In genomic region chr10:69351842-69352211, GRCm38 (mm10) we compare ENCODE assay signal across 7 mouse cellular contexts. TPM values are rescaled to one million over a fixed set of nuclear protein-coding genes. Genes with fewer than 3 reads are reported as not detected.
DNase-seq lines count a peak whose midpoint lies in the region; ATAC-seq and TF ChIP-seq lines count a peak whose summit lies in the region.

No protein-coding gene starts in this region.

- H3K36me3 ChIP-seq in embryonic facial prominence, embryonic 12.5 days: peaks cover 37% of the 10 kb centered on the region
- no peaks in the 10 kb centered on the region for H3K36me3 ChIP-seq in hindbrain, embryonic 16.5 days (ENCODE audit: control insufficient read depth, insufficient read depth, low read length)
- H3K36me3 ChIP-seq in myocyte (ENCODE audit: control insufficient read depth, insufficient read depth): peaks cover 15% of the 10 kb centered on the region

- no peaks in the 10 kb centered on the region for H3K9me3 ChIP-seq in embryonic facial prominence, embryonic 12.5 days
- no peaks in the 10 kb centered on the region for H3K9me3 ChIP-seq in hindbrain, embryonic 16.5 days (ENCODE audit: control insufficient read depth, low read length)

- peak overlapping the region; percentile 90 for H3K9ac ChIP-seq in embryonic facial prominence, embryonic 12.5 days
- H3K9ac ChIP-seq in hindbrain, embryonic 16.5 days (ENCODE audit: low read depth, low read length): peak overlapping the region; percentile 71

- no peak for TF ChIP-seq POLR2A in myocyte (IDR thresholded peaks at IDR 0.05; ENCODE audit: insufficient read length, low read depth)

- peaks cover 58% of the 10 kb centered on the region for H3K79me2 ChIP-seq in myocyte (ENCODE audit: control insufficient read depth, insufficient read depth)

- H3ac ChIP-seq in myocyte (ENCODE audit: control insufficient read depth, insufficient read length): peak overlapping the region; percentile 26

- DNase-seq in left cerebral cortex, postnatal 4 days: peak; percentile 13
- DNase-seq in left cerebral cortex, adult 11 months (ENCODE audit: low spot score): no peak
- DNase-seq in ovary, adult 18-20 months (ENCODE audit: low spot score): no peak
- DNase-seq in adrenal gland, postnatal 25 days: no peak

- ATAC-seq in embryonic facial prominence, embryonic 12.5 days (ENCODE audit: insufficient number of reproducible peaks, insufficient read depth, low FRiP score, low TSS enrichment): no peak
- ATAC-seq in hindbrain, embryonic 16.5 days: no peak

- WGBS in embryonic facial prominence, embryonic 12.5 days: 1% methylated on average over 11 of the region's 11 CpGs
- under 1% methylated on average over 11 of the region's 11 CpGs for WGBS in hindbrain, embryonic 16.5 days

- H3K27ac ChIP-seq in embryonic facial prominence, embryonic 12.5 days: peak overlapping the region; percentile 86
- peak overlapping the region; percentile 41 for H3K27ac ChIP-seq in hindbrain, embryonic 16.5 days (ENCODE audit: low read depth, low read length)

- H3K4me3 ChIP-seq in embryonic facial prominence, embryonic 12.5 days: peak overlapping the region; percentile 93
- peak overlapping the region; percentile 67 for H3K4me3 ChIP-seq in hindbrain, embryonic 16.5 days (ENCODE audit: low read length)
- peak overlapping the region; percentile 88 for H3K4me3 ChIP-seq in myocyte

- H3K27me3 ChIP-seq in embryonic facial prominence, embryonic 12.5 days: no peaks in the 10 kb centered on the region
- H3K27me3 ChIP-seq in hindbrain, embryonic 16.5 days (replicated peaks; ENCODE audit: control insufficient read depth, insufficient read depth, low read length): no peaks in the 10 kb centered on the region
- no peaks in the 10 kb centered on the region for H3K27me3 ChIP-seq in myocyte (ENCODE audit: control insufficient read depth, insufficient read depth, insufficient read length)

- intact Hi-C loops in left cerebral cortex, postnatal 4 days (cut with DNase I): no loop called here

- peak overlapping the region; percentile 83 for H3K4me2 ChIP-seq in embryonic facial prominence, embryonic 12.5 days (replicated peaks)
- peak overlapping the region; percentile 99 for H3K4me2 ChIP-seq in hindbrain, embryonic 16.5 days (ENCODE audit: low read length)
- peak overlapping the region; percentile 91 for H3K4me2 ChIP-seq in myocyte (ENCODE audit: low read depth)

- H3K4me1 ChIP-seq in embryonic facial prominence, embryonic 12.5 days: peaks cover 41% of the 10 kb centered on the region
- peaks cover 10% of the 10 kb centered on the region for H3K4me1 ChIP-seq in hindbrain, embryonic 16.5 days (ENCODE audit: control insufficient read depth, insufficient read depth, low read depth, low read length)

TF ChIP-seq in myocyte, 11 proteins besides CTCF, POLR2A, EP300 and RAD21:
- no peak for TF ChIP-seq E2F4 (IDR thresholded peaks at IDR 0.05; ENCODE audit: insufficient read depth)
- TF ChIP-seq TCF3 (IDR thresholded peaks at IDR 0.05; ENCODE audit: insufficient read length, low read depth): no peak
- TF ChIP-seq CEBPB (IDR thresholded peaks at IDR 0.05; ENCODE audit: insufficient read depth, poor library complexity, severe bottlenecking): no peak
- no peak for TF ChIP-seq MAX (IDR thresholded peaks at IDR 0.05; ENCODE audit: low read depth)
- no peak for TF ChIP-seq USF1 (IDR thresholded peaks at IDR 0.05; ENCODE audit: low read depth)
- no peak for TF ChIP-seq REST (IDR thresholded peaks at IDR 0.05; ENCODE audit: insufficient read depth, insufficient read length)
- TF ChIP-seq POLR2AphosphoS2 (IDR thresholded peaks at IDR 0.05; ENCODE audit: insufficient read length, low read depth): no peak
- TF ChIP-seq MYOG (IDR thresholded peaks at IDR 0.05; ENCODE audit: control insufficient read depth in 1 of 3, insufficient read depth in 1 of 3, insufficient read length in 2 of 3, low read depth in 2 of 3): no peak
- TF ChIP-seq SRF (IDR thresholded peaks at IDR 0.05; ENCODE audit: control insufficient read depth, insufficient read length, low read depth): no peak
- TF ChIP-seq MYOD1 (IDR thresholded peaks at IDR 0.05; ENCODE audit: control insufficient read depth in 1 of 3, insufficient read length in 2 of 3, low read depth in 2 of 3): no peak
- no peak for TF ChIP-seq TCF12 (IDR thresholded peaks at IDR 0.05; ENCODE audit: insufficient read depth, poor library complexity, severe bottlenecking)

RNA-seq across cellular contexts. Expression of gene Cdk1, which starts 0.9 kb away (rescaled TPM):
- 10 to 100 TPM; 14.8 to 15.1 TPM for total RNA-seq in left cerebral cortex, postnatal 4 days (2021)
- 372 and 387 TPM in 2 replicates for polyA plus RNA-seq in embryonic facial prominence, embryonic 12.5 days (2016; fragmentation: Nextera tagmentation; extraction: Ambion mirVana)
- 82.9 and 89.3 TPM in 2 replicates for polyA plus RNA-seq in hindbrain, embryonic 16.5 days (2015; fragmentation: Nextera tagmentation; extraction: Ambion mirVana)
- 85.7 TPM for polyA plus RNA-seq in myocyte (2012; fragmentation: generic; extraction: Trizol)
- total RNA-seq in adrenal gland, postnatal 25 days (2021): 17.1 and 25.6 TPM in 2 replicates

RNA-seq across cellular contexts. Expression of gene Ank3, which starts 46.7 kb away (rescaled TPM):
- 100 to 1,000 TPM; 573 to 576 TPM for total RNA-seq in left cerebral cortex, postnatal 4 days (2021)
- polyA plus RNA-seq in embryonic facial prominence, embryonic 12.5 days (2016; fragmentation: Nextera tagmentation; extraction: Ambion mirVana): 38.7 and 40.0 TPM in 2 replicates
- polyA plus RNA-seq in hindbrain, embryonic 16.5 days (2015; fragmentation: Nextera tagmentation; extraction: Ambion mirVana): 69.3 and 74.7 TPM in 2 replicates
- 5.5 TPM for polyA plus RNA-seq in myocyte (2012; fragmentation: generic; extraction: Trizol)
- total RNA-seq in adrenal gland, postnatal 25 days (2021): 13.9 and 18.2 TPM in 2 replicates
